Mouse (Mus musculus) embryonic stem cell, embryonic (primary cell): ENCODE measurements around the gene Adcy9.

ENCODE experiments used
- CTCF ChIA-PET, 4 experiments: fragments of 300-600 bp in 2 of 4; fragments of 350-600 bp in 2 of 4; sonication (Branson Sonifier 250); formaldehyde crosslinking; loops; one replicate each; lab custom pipeline; 2022; ENCODE audit warnings: inconsistent platforms in 2 of 4; lab: Charles Lee
- POLR2A ChIA-PET, 4 experiments: fragments of 300-600 bp in 2 of 4; fragments of 350-600 bp in 2 of 4; sonication (Branson Sonifier 250); formaldehyde crosslinking; loops; one replicate each; lab custom pipeline; 2022; ENCODE audit warnings: antibody characterized with exemption in 4 of 4, inconsistent platforms in 1 of 4; lab: Charles Lee

Adcy9 gene

DNA sequence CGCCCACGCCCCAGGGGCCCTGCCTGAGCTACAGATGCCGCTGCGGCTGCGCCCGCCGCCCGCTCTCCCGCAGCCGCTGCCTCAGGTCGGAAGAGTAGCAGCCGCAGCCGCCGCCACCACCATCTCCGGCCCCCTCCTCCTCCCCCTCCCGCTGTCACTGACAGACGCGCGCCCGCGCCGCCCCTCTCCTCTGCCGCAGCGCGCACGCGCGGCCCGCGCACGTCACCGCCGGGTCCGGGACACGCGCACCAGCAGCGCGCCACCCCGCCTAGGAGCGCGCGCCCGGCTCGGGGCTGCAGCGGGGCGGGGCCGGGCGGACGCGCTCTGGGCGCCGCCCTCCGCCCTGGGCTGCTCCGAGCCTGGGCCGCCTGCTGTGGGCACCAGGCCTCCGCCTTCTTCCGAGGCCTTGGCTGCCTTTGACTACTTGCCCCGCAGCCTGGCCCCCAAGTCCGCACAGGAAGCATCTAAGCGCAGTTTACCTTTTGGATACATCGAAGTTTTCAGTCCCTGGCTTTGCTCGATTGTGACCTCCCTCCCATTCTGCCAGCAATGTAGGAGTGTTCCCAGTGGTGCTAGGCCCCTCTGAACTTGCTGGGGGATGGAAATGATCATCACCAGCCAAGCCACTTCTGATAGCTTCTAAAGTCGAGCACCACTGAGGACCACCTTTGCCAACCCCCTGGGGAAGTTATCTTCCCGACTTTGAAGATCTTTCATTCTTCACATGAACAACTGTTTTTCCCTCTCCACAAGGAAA, at the start of gene Adcy9:
TSS of gene Adcy9 (minus strand) at position 201 of the 757 bp plus-strand sequence.
- ChIA-PET POLR2A (interaction anchor here in 3 of 4 experiments (0.6 to 5.1 kb wide), 17 partner anchors 9 to 166 kb away, joined by 3 to 37 read pairs (median 4); no protein-coding TSS in a partner anchor), CTCF (interaction anchor here in 2 of 4 experiments (0.7 to 1.0 kb wide), 3 partner anchors 49 to 187 kb away, joined by 3 to 4 read pairs (median 3); no protein-coding TSS in a partner anchor)

DNA sequence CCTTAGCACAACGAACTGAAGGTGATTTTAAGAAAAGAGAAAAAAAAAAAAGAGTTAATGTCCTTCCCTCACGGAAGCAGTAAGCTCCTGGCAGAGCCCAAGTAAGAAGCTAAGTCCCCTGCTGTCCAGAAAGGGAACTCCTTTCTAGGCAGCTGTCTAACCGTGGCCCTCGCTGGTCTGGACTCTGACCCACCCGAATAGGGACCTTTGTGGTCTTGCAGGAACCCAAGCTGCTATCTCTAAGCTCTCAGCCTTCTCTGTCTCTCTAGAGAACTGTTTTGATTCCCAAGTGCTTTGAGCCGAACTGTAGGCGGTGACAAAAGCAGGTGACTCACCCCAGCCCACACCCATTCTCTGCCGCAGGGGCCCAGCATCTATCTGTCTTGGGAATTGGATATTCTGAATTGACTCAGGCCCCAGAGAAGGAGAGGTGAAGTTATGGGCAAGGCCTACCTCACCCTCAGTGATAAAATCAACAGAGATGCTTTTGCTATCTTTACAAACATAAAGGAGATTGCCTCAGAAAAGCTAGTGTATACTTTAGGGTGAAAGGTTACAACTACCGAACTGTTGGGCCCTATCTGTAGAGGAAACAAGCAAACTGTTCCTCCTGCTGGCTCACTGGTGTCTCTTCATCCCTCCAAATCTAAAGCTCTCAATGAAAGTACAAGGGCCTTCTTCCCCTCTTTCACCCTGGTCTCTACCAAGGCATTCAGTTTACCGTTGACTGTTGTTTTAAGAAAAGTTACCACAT, 49.5 kb upstream of the Adcy9 start:
- ChIA-PET POLR2A (interaction anchor here in 2 of 4 experiments (0.7 to 1.6 kb wide), 4 partner anchors 26 to 53 kb away, joined by 3 to 6 read pairs (median 3); no protein-coding TSS in a partner anchor), CTCF (interaction anchor here (0.6 to 1.8 kb wide), 15 partner anchors 12 to 181 kb away, joined by 3 to 21 read pairs (median 3); no protein-coding TSS in a partner anchor)

DNA sequence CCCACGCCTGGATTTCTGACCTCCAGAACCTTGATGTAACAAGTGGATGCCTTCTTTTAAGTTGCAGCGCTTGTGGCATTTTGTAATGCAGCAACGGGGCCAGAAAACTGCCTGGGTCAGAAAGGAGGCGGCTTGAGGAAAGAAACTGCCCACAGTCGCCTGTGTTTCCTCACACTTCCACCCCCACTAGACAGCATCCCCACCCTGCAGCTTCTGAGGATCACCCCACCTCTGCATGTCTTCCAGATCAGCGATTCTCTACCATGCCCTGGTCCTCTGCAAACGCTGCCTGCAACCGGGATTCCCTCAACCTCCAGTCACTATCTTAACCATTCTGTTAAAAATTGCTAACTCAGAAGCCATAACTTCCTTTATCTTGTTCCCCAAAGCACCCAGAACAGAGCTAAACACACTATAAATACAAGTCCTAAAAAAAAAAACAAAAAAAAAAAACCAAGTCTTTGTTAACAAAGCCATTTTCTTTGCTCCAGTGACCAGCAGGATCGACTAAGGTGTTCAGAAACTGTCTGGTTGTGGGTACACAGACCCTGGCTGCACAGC, 44.3 kb upstream of the Adcy9 start:
- ChIA-PET CTCF (interaction anchor here in 3 of 4 experiments (0.6 to 1.9 kb wide), 3 partner anchors 27 to 149 kb away, joined by 4 to 5 read pairs (median 5); no protein-coding TSS in a partner anchor), POLR2A (interaction anchor here in 3 of 4 experiments (0.7 to 1.9 kb wide), 5 partner anchors 8 to 11 kb away, joined by 3 to 11 read pairs (median 7); no protein-coding TSS in a partner anchor)

DNA sequence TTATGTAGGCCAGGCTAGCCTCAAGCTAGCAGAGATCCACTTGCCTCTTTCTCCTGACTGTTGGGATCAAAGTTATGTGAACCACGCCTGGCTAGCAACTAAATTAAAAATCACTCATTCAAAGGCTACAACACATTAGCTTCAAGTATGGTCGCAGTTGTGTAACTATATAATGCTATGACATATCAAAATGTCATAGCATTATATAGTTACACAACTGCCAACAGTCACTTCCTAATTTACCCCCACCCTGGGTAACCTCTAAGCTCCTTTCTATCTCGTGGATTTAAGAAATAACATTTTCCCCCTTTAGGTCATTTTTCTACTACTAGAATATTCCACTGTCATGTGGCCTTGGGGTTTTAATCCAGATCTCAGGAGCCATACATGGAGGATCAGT, 37.6 kb upstream of the Adcy9 start:
- POLR2A ChIA-PET, result interaction anchor here in 1 of 4 experiments (0.6 to 0.9 kb wide), 3 partner anchors 39 to 99 kb away, joined by 3 to 8 read pairs (median 3); no protein-coding TSS in a partner anchor
- CTCF ChIA-PET, result interaction anchor here in 2 of 4 experiments (0.7 to 1.3 kb wide), 2 partner anchors 11 to 31 kb away, joined by 3 to 6 read pairs; no protein-coding TSS in a partner anchor

DNA sequence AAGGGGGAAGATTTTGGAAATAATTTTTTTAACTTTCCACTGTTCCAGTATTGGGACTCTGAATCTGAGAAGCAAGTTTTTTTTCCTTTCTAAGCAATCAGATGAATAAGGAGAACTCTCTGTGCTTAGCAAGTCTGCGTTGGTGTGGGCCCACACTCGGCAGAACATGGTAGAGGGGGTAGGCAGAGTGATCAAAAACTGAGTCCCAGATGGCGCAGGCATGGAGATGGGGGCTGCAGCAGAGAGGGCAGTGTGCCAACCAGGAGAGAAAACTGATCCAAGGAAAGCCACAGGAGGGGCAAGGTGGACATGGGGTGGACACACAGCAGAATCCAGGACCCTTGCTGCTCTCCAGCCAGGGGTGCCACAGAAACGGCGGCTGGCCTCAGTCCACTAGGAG, 36.1 kb upstream of the Adcy9 start:
- ChIA-PET CTCF (no interaction called here), POLR2A (interaction anchor here (0.6 to 1.0 kb wide), 4 partner anchors 8 to 979 kb away, joined by 3 to 8 read pairs (median 5); no protein-coding TSS in a partner anchor)

DNA sequence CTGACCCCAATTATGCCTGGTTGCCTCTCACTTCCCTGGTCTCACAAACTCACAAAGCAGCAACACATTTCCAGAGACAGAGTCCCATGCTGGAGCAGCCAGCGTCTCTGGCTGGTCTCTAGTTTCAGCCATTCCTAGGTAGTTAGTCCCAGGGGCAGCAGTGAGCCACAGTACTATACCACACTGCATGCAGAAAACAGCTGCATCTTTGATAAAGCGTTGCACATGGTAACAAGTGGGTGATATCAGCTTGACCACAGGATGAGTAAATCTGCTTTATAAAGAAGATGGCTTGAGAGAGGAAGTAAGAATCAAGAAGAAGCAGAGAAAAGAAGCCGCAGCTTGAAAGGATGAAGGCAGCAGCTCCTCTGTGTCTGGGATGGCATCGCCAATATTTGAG, 35.4 kb upstream of the Adcy9 start:
- POLR2A ChIA-PET, result interaction anchor here in 1 of 4 experiments (1.5 kb wide), 1 partner anchor 66 kb away, joined by 3 read pairs; no protein-coding TSS in a partner anchor
- CTCF ChIA-PET, result no interaction called here

DNA sequence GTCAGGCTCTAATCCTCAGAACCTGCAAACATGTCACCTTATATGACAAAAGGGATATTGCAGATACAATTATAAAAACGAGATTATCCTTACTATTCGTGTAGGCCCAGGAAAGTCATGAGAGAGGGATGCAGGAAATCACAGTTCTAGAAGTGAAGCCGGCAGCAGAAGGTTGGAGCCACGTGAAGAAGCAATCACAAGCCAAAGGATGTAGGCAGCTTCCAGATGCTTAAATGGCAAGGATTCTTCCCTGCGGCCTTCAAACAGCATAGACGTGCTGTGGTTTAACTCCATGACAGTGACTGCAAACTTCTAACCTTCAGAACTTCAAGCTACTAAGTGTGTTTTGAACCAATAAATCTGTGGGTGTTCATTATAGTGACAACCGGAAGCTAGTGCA, 34.3 kb upstream of the Adcy9 start:
- ChIA-PET CTCF (interaction anchor here in 2 of 4 experiments (0.6 to 1.1 kb wide), 2 partner anchors 24 to 113 kb away, joined by 3 to 6 read pairs; no protein-coding TSS in a partner anchor), POLR2A (interaction anchor here in 2 of 4 experiments (0.6 to 1.5 kb wide), 3 partner anchors 67 to 738 kb away, joined by 3 read pairs; no protein-coding TSS in a partner anchor)

DNA sequence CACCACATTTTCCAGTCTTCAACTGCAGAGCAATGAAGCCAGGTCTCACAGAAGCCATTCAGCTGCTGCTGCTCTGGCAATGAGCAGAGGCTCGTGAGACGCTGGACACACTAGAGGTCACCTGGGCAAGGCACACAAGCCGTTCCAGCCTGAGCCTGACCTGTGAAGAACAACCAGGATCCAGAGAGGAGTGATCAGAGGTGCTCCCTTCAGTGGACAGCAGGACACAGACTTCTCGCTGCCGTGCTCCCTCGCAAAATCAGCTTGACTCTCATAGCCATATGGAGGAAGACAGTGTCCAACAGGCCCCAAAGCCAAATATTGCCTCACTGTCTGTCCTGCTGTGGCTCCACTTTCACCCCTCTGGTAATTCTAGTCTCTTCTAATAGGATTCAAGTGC, 29.1 kb upstream of the Adcy9 start:
- ChIA-PET POLR2A (interaction anchor here in 1 of 4 experiments (0.7 to 1.1 kb wide), 2 partner anchors 29 to 38 kb away, joined by 3 read pairs; partner anchors contain the start of gene Adcy9), CTCF (interaction anchor here in 1 of 4 experiments (1.2 to 2.0 kb wide), 2 partner anchors 20 to 26 kb away, joined by 3 to 5 read pairs; no protein-coding TSS in a partner anchor)

DNA sequence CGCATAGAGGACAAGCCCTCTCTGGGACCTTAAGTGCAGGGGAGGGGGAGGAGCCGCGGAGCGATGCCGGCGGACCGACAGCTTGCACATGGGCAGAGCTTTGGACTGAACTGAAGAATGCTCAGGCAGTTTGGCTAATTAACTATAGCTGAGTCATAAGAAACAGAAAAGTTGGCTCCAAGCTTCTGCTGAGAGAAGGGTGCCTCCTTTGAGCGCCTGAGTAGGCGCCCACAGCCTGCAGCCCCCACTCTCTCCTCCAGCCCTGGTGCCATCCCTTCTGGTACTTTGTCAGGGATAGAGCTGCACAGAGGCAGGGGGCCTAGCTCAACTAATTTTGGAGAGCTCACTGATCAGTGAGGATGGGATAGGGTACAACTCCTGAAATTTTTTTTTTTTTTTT, 27.9 kb upstream of the Adcy9 start:
- POLR2A ChIA-PET, result interaction anchor here in 3 of 4 experiments (0.5 to 1.1 kb wide), 7 partner anchors 8 to 698 kb away, joined by 3 to 7 read pairs (median 3); no protein-coding TSS in a partner anchor

DNA sequence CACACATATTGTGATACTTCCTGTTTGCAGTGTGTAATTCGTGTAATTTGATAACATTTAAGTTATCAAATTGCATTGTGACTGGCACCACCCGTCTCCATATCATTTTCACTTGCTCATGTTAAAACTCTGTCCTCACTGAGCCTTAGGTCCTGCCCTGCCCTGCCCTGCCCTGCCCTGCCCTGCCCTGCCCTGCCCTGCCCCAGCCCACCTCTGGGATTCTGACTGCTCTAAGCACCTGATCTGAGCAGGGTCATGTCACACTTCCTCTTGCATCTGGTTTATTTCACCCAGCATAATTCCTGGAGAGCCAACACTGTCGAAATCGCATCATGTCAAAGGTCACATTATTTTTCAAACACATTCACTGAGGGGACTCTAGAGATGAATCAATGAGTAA, 26.1 kb upstream of the Adcy9 start:
- ChIA-PET POLR2A (interaction anchor here in 2 of 4 experiments (0.7 to 1.4 kb wide), 4 partner anchors 16 to 28 kb away, joined by 3 read pairs; partner anchors contain the start of gene Adcy9 (in 1 of the 2)), CTCF (interaction anchor here in 1 of 4 experiments (0.8 kb wide), 1 partner anchor 131 kb away, joined by 3 read pairs; no protein-coding TSS in a partner anchor)

More for the DNA sequence above, 27.9 kb upstream of the Adcy9 start:
- CTCF ChIA-PET, result interaction anchor here in 3 of 4 experiments (0.6 to 2.0 kb wide), 6 partner anchors 22 to 705 kb away, joined by 3 to 7 read pairs (median 4); partner anchors contain the start of gene Zfp263 (in 1 of the 3)

DNA sequence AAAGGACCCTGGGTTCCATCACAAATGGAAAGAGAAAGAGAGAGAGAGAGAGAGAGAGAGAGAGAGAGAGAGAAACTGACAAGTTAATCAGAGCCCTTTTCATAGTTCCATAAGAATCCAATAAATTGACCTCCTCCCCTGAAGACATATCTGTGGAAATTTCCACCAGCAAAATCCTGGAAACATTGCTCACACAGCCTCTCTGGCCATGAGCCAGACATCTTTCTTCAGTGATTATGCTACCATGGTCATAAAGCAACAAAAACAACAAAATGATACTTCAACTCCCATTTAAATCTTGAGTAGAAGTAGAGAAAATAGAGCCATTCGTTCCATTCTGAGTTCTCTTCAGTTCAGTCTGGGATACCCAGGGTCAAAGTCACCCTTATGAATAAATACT, 24.1 kb upstream of the Adcy9 start:
- POLR2A ChIA-PET, result no interaction called here
- CTCF ChIA-PET, result no interaction called here

DNA sequence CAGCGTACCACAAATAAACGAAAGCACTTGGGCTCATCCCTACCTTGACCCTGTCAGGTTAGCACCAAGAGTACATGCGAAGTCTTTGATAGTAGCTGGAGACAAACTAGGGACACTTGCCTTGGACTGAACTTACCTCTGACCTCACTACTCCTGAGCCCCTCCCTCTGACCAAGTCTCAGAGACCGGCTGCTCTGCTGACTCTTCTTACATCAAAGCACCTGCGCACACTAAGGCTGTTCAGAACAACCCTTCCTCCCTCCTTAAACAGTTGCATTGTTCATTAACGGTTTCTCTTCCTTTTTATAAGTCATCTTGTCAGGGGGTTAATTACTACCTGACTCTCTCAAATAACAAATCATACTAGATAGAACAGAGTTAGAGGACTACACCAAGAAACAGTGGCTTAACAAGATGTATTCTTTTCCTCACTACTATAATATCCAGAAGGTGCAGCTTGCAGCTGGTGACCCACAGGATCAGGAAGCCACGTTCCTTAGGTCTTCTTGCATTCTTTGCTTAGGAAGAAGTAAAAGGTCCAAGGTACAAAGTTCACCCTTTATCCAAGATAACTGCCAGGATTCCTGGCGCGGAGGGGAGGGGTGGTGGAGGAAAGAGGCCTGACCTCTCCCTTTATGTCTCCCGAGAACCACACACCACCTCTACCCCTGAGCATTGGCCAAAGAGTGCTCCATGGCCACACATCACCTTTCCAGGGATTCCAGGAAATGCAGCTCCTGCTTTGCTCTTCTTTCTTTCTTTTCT, 19.2 kb upstream of the Adcy9 start:
- ChIA-PET POLR2A (interaction anchor here in 1 of 4 experiments (1.0 kb wide), 1 partner anchor 9 kb away, joined by 4 read pairs; no protein-coding TSS in a partner anchor), CTCF (interaction anchor here in 1 of 4 experiments (0.6 kb wide), 1 partner anchor 140 kb away, joined by 7 read pairs; no protein-coding TSS in a partner anchor)

DNA sequence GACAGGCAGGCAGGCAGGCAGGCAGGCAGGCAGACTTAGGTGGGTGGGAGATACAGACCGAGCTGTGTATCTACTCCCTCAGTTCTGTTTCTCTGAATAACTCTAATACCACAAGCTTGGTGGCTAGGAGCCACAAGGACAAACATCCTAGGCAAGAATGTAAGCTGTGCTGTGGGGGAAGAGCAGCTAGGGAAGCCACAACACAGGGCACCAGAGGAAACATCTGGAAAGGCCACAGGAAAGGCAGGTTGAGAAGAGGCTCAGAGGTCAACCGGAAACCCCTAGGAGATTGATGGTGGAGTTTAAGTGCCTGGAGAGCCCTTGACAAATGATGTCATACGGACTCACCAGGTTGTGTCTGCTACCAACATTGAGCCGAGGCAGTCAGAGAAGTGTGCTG, 16.4 kb upstream of the Adcy9 start:
- POLR2A ChIA-PET, result interaction anchor here in 1 of 4 experiments (1.3 kb wide), 1 partner anchor 11 kb away, joined by 3 read pairs; no protein-coding TSS in a partner anchor
- CTCF ChIA-PET, result no interaction called here

DNA sequence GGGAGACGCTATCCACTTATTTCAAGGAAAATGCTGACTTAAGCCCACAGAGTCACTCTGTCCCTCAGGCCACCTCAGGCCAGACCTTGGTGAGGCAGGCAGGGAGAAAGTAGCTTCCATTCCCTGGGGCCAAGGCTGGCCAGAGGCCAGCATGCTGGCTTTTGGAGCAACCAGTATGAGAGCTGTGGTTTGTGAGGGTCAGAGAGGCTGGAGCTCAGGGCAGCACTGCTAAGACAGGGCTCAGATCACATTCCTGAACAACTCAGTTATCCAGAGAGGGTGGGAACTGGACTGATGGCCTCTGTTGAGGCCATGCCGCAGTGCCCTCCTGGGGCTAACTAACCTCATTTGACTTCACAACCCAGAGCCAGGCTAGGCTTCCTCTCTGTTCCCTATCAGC, 15.1 kb upstream of the Adcy9 start:
- ChIA-PET POLR2A (interaction anchor here in 1 of 4 experiments (0.7 kb wide), 1 partner anchor 9 kb away, joined by 4 read pairs; no protein-coding TSS in a partner anchor), CTCF (no interaction called here)

DNA sequence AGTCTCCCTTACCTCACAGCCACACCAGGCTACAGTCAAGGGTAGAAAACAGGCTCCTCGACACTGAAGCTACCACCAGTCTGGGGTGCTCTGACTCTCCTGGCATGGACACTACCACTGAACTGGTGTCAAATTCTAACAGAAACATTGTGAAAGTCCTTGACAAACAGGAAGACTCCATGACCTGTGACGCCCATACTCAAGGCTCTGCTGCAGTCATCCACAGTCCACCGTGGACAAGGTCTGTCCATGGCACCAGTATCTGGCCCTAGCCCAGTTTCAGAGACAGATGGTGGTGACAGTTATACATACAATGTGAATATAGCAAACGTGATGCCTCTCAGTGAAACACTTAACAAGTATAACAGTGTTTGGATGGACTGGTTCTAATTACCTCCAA, 11.5 kb upstream of the Adcy9 start:
- ChIA-PET POLR2A (interaction anchor here in 1 of 4 experiments (1.0 to 1.1 kb wide), 2 partner anchors 19 to 22 kb away, joined by 3 read pairs; no protein-coding TSS in a partner anchor), CTCF (no interaction called here)

DNA sequence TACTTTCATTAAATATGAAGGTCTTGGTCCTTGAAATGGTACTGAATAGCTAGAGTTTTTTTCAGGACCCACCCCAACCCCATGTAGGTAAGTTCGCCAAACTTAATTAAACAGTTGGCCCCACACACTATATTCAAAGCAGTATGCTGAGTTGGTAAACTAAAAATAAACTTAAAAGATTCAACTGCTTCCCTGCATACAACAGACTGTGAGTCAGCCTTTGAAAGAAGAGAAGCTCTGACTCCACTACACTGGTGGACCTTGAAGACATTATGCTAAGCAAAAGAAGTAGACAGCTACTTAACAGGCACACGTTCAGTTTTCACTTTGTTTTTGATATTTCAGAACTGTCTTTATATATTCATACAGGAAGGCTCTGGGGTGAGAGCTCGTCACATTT, 10.7 kb upstream of the Adcy9 start:
- POLR2A ChIA-PET, result interaction anchor here in 2 of 4 experiments (0.7 to 2.4 kb wide), 8 partner anchors 10 to 151 kb away, joined by 3 to 9 read pairs (median 3); no protein-coding TSS in a partner anchor
- CTCF ChIA-PET, result interaction anchor here in 1 of 4 experiments (0.7 kb wide), 1 partner anchor 24 kb away, joined by 3 read pairs; no protein-coding TSS in a partner anchor
